In the genomic region with DNA sequence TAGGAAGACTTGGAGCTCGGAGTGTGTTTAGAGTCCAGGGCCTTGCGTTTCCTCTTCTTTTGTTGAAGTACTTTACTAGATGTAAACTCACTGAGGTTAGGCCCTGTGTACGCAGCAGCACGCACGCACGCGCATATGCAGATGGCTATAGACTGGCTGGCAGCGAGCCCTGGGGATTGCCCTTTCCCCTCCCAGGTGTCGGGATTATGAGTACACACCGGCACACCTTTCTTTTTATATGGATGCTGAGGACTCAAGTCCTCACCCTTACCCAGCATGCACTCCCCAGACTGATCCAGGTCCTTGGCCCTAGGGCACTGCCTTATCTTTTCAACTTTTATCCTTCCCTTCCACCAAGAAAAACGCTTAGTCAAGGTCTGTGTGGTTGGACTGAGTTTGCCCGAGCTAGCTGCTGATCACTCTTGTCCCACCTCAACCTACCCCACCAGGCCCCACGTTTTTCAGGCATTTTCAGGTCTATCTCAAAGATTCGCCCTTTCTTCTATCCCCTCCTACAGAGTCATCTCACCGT, we compare ENCODE assay signal across 12 mouse cellular contexts.
"Had no signal": no experiment of that assay in that cellular context is flagged by ENCODE, and none has a peak within 500 bp of the region (broad histone marks: within the 10 kb centered on the region; RNA-seq: fewer than 3 reads in every experiment).

No protein-coding gene starts in this region.

- H3K4me2 ChIP-seq: lung, embryonic 14.5 days had no signal

- H3K36me3 ChIP-seq: midbrain, embryonic 10.5 days had no signal

- H3K9me3 ChIP-seq: midbrain, embryonic 10.5 days had no signal

- H3K4me3 ChIP-seq: layer of hippocampus, adult 2 months; midbrain, embryonic 10.5 days; myocyte had no signal

- DNase-seq: kidney, adult 8-10 months; kidney, postnatal 36 days; left cerebral cortex, postnatal 4 days; lung, embryonic 14.5 days; lung, postnatal 10 days; lung, postnatal 4 days; midbrain, embryonic 14.5 days; thymus, postnatal 36 days had no signal

- H3K27ac ChIP-seq: layer of hippocampus, adult 2 months; liver, embryonic 14.5 days; midbrain, embryonic 10.5 days had no signal

- H3K9ac ChIP-seq: liver, embryonic 14.5 days; lung, embryonic 14.5 days had no signal
